Mouse (Mus musculus) embryonic stem cell, embryonic (primary cell): ENCODE results near the gene Aqp11.

Source experiments
- CTCF ChIA-PET, 4 experiments: fragments of 300-600 bp in 2 of 4; fragments of 350-600 bp in 2 of 4; sonication (Branson Sonifier 250); formaldehyde crosslinking; loops; one replicate each; lab custom pipeline; 2022; ENCODE audit warnings: inconsistent platforms in 2 of 4; lab: Charles Lee
- POLR2A ChIA-PET, 4 experiments: fragments of 300-600 bp in 2 of 4; fragments of 350-600 bp in 2 of 4; sonication (Branson Sonifier 250); formaldehyde crosslinking; loops; one replicate each; lab custom pipeline; 2022; ENCODE audit warnings: antibody characterized with exemption in 4 of 4, inconsistent platforms in 1 of 4; lab: Charles Lee

Gene Aqp11

DNA sequence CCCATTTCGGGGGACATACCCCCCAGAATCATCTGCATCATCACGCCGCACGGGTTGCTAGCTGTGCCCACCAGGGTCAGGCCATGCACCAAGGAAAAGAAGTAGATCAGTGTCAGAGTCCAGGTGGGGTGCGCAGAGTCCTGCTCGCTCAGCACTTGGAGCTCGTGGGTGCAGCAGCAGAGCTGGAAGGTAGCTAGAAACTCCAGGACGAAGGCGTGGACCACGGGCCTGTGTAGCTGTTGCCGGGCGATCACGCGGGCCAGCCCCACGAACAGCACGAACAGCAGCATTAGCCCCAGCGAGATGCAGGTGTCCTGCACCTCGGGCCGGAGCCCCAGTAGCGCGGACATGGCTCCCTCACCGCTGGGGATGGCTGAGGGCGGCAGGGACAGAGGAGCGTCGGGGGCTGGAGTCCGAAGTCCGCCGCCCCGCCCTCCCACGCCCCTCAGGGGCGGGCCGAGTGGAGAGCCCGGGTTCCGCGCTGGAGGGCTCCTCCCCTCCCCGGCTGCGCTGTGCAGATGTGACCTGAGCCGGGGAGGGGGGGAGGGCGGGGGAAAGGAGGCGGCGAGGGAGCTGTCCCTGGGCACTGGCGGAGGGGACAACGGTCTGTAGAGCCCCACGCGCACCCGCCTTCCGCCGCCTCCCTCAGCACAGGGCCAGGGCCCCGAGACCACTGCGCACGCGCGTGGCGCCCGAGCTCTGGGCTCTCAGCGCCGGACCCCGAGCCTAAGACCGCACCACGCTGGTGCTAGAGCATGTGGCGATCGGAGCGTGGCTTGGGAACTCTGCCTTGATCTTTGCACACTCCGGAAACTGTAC is at the start of gene Aqp11:
Gene Aqp11 (minus strand): TSS at position 652 of the 819 bp plus-strand sequence.
- ChIA-PET CTCF (interaction anchor here in 3 of 4 experiments (0.6 to 1.8 kb wide), 11 partner anchors 8 to 453 kb away, joined by 3 to 23 read pairs (median 4); no protein-coding TSS in a partner anchor), POLR2A (interaction anchor here (0.5 to 8.5 kb wide), 52 partner anchors 9 to 624 kb away, joined by 3 to 64 read pairs (median 4); partner anchors contain the start of genes Aamdc (in 2 of the 4), Rsf1 (in 2 of the 4), Alg8 (in 1 of the 4) and Clns1a (in 1 of the 4))

DNA sequence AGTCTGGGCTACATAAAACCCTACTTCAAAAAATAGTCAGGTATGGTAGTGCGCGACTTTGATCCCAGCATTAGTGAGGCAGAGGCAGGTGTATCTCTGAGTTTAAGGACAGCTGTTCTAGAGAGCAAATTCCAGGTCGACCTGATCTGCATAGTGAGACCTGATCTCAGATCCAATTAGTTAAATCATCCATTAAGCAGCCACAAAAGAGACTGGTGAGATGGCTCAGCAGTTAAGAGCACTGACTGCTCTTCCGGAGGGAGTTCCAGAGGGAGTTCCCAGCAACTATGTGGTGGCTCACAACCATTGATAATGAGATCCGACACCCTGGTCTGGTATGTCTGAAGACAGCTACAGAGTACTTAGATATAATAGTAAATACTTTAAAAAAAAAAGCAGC is 45.4 kb upstream of the Aqp11 start:
- ChIA-PET POLR2A (interaction anchor here in 2 of 4 experiments (0.8 to 3.2 kb wide), 11 partner anchors 11 to 59 kb away, joined by 3 to 10 read pairs (median 4); no protein-coding TSS in a partner anchor), CTCF (interaction anchor here in 1 of 4 experiments (1.3 kb wide), 1 partner anchor 59 kb away, joined by 3 read pairs; no protein-coding TSS in a partner anchor)

DNA sequence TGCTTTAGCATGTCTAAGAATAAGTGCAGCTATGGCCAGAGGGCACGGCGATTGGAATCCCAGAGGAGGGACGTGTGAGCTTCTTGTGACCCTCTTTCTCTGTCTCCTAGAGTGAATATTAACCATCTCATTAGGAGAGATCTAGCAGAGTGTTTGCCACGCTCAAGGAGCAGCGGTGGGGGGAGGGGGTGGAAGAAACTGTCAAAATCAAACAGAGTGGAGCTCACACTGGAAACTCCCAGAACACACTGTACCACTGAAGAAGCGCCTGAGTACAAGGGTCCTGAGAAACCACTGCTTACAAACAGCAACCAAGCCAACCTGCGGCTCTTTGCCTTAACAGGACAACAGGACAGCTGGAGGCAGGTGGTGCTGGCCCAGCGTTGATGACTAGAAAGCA is 43.4 kb upstream of the Aqp11 start:
- CTCF ChIA-PET: no interaction called here
- POLR2A ChIA-PET: interaction anchor here in 1 of 4 experiments (0.5 to 3.2 kb wide), 6 partner anchors 9 to 23 kb away, joined by 3 to 9 read pairs (median 4); no protein-coding TSS in a partner anchor

DNA sequence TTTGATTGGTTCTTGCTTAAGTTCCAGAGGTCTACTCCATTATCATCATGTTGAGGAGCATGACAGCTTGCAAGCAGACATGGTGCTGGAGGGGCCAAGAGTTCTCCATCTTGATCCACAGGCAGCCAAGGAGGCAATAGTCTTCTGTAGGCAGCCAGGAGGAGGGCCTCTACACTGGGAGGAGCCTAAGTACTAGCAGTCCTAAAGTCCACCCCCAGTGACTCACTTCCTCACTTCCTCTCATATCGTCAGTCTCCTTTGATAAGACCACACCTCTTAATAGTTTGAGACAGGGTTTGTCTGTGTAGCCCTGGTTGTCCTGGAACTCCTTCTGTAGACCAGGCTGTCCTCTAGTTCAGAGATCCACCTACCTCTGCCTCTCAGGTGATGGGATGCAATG is 42.7 kb upstream of the Aqp11 start:
- ChIA-PET POLR2A (interaction anchor here in 1 of 4 experiments (0.5 to 3.2 kb wide), 4 partner anchors 9 to 22 kb away, joined by 3 to 9 read pairs (median 4); no protein-coding TSS in a partner anchor), CTCF (no interaction called here)

DNA sequence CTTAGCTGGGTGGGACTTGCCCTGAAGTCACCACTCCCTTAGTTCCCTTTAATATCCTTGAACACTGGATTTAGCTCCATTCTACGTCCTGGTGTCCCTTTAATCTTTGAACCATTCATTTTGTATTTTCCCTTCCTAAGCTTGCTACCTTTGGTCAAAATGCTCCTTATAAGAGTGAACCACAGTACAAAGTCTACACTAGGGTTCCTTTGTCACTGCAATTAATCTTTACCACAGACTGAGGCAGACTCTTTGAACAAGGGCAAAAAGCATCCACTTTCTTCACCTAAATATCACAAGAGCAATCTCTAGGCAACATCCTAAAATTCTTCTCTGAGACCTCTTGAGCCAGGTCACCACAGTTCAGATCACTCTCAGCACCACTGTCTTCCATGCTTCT is 42.1 kb upstream of the Aqp11 start:
- POLR2A ChIA-PET: interaction anchor here in 2 of 4 experiments (0.9 to 1.0 kb wide), 3 partner anchors 11 to 23 kb away, joined by 3 read pairs; no protein-coding TSS in a partner anchor
- CTCF ChIA-PET: interaction anchor here in 1 of 4 experiments (0.6 kb wide), 1 partner anchor 32 kb away, joined by 3 read pairs; no protein-coding TSS in a partner anchor

DNA sequence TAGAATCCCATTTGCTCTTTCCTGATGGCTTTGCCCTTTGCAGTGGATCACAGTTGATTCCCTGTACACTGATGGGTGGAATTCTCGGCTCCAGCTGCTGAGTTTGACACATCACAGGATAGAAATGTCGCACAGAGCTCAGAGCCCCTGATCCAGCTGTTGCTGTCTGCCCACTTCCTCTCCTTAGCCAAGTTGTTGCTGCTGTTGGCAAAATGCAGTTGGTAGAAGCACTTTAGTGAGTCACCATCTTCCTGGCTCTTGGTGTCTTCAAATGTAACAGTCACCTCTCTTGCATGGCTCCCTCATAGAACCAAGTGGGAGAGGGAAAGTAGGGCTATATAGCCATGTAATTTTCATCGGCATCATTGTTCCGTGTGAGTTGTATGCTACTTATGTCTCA is 39.1 kb upstream of the Aqp11 start:
- CTCF ChIA-PET: interaction anchor here in 1 of 4 experiments (0.7 kb wide), 1 partner anchor 105 kb away, joined by 3 read pairs; no protein-coding TSS in a partner anchor
- POLR2A ChIA-PET: interaction anchor here in 2 of 4 experiments (0.5 to 1.1 kb wide), 3 partner anchors 18 to 328 kb away, joined by 3 read pairs; no protein-coding TSS in a partner anchor

DNA sequence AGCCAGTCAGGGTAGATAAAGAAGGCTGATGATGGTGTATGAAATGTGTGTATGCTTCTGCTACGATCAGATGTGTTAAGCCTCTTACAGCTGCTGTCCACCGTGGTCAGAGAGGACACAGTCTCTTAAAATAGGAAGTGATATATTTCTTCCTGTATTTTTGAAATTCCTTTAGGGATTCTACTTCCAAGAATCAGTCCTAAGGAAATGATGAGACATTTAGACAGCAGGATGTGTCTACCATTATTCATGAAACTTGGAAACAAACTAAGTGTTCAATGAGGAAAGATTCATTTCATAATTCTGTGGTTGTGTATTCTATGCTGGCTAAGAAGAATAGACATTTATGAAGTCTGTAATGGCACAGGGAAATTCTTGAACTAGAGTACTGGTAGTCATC is 37.8 kb upstream of the Aqp11 start:
- CTCF ChIA-PET: no interaction called here
- POLR2A ChIA-PET: no interaction called here

DNA sequence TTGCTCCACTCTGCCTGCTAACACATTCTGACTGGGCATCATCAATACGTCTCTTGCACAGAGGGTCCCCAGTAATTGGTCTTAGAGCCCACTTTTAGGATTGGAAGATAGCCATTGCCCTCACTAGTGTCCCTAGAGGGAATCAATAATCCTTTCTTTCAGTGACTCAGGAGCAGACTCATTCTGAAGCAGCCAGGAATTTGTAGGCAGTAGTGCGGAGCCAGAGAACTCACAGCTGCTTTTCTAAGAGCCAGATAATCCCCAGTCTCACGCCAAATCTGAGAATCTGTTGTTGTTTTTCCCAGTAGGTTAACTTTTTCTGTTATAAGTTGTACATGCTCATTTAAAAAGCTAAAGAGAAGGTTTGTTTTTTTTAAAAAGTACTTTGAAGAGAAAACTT is 37.3 kb upstream of the Aqp11 start:
- ChIA-PET POLR2A (no interaction called here), CTCF (no interaction called here)

DNA sequence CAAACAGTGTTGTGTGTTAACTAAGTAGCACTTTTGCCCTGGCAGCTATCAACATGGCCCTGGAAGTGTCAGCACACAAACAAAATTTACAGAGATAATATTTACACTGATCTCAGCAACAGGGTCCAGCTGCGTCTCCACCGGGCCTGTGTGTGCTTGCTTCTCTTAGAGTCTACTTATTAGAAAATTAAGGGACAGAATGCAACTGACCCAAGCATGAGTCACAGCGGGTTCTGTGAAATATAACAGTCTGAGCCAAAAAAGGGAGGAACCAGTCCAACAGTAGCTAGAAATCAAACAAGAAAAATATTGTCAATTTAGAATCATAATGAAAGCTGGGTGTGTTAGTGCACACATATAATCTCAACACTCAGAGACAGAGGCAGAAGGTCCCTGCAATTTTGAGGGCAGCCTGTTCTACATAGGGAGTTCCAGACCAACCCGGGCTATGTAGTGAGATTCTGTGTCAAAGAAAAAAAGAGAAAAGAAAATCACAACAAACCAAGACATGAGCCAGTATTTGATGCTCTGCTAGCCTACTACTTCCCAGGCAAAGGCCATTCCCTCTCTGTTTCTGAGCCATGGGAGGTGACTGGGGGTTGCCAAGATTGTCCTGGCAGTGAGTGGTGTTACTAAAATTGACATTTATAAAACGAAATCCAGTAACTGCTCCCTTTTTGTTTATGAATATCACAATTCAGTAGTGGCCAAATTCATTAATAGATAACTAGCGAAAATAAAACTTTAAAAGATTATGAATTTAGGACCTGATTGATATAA is 32.9 kb upstream of the Aqp11 start:
- ChIA-PET POLR2A (interaction anchor here in 1 of 4 experiments (1.9 kb wide), 1 partner anchor 11 kb away, joined by 9 read pairs; no protein-coding TSS in a partner anchor), CTCF (no interaction called here)

DNA sequence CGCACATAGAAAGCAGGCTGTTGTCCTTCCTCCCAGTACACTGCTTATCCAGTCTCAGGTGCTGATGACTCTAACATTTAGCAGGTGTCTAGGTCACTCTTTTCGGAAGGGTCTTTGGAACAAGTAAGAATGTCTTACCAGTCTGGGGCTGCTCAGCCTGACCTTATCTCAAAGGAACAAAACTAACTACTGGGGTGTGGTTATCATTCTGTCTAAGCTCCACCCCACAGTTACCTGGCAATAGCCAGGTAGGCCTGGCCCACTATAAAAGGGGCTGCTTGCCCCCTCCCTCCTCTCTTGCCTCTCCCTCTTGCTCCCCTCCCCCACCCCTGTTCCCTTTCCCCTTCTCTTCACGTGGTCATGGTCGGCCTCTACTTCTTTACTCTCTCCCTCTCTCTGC is 30.9 kb upstream of the Aqp11 start:
- ChIA-PET CTCF (interaction anchor here in 1 of 4 experiments (0.6 kb wide), 1 partner anchor 21 kb away, joined by 3 read pairs; no protein-coding TSS in a partner anchor), POLR2A (interaction anchor here in 3 of 4 experiments (0.5 to 2.3 kb wide), 14 partner anchors 10 to 1100 kb away, joined by 3 to 10 read pairs (median 4); partner anchors contain the start of genes Aqp11 (in 1 of the 3) and Pak1 (in 1 of the 3))

DNA sequence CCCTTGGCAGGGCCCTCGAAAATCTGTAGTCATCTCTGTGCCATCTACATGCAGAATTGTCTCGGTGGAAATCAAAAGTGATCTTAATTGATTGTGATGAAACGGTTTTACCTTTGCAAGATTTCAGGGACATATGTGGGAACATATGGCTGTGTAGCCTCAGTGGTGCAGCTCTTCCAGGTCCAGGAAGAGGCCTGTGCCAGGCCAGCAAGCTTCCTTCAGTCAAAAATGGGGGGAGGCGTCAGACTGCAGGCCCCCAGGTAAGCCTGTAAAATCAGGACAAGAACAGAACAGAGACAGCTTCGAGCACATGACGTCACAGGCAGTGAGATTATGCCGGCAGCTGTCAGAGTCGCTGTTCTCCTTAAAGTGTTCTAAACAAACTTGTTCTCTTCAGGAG is 29.8 kb upstream of the Aqp11 start:
- ChIA-PET POLR2A (interaction anchor here in 3 of 4 experiments (0.5 to 2.9 kb wide), 7 partner anchors 8 to 508 kb away, joined by 3 to 18 read pairs (median 3); no protein-coding TSS in a partner anchor), CTCF (interaction anchor here in 1 of 4 experiments (0.6 to 0.7 kb wide), 2 partner anchors 382 to 1373 kb away, joined by 3 read pairs; partner anchors contain the start of gene Uvrag)

DNA sequence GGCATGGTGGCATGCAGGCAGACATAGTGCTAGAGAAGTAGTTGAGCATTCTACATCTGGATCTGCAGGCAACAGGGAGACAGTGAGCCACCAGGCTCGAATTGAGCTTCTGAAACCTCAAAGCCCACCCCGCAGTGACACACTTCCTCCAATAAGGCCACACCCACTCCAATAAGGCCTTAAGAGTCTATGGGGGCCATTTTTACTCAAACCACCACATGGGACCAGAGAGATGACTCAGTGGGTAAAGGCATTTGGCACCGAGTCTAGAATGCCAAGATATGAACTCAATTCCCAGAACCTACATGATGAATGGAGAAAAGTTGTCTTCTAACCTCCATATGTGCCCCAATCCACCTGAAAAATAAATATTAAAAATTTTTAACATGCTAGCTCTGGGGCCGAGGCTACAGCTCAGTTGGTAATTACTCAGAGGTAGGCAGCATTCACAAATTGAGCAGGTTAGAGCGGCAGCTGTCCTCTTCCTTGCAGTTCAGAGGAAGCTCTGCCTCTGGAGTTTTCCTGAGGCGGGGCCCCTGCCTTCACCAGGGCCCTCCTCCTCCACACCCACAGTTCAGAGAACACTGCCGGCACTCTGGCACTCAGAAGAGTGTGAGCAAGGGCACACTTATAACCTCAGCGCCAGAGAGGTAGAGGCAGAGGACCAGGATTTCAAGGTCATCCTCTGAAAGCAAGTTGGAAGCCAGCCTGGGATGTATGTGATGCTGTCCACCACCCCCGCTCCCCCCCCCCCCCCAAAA is 28.5 kb upstream of the Aqp11 start:
- POLR2A ChIA-PET: interaction anchor here in 3 of 4 experiments (0.6 to 2.9 kb wide), 13 partner anchors 8 to 188 kb away, joined by 3 to 18 read pairs (median 4); partner anchors contain the start of genes Aamdc (in 1 of the 3), Pak1 (in 1 of the 3) and Rsf1 (in 1 of the 3)

DNA sequence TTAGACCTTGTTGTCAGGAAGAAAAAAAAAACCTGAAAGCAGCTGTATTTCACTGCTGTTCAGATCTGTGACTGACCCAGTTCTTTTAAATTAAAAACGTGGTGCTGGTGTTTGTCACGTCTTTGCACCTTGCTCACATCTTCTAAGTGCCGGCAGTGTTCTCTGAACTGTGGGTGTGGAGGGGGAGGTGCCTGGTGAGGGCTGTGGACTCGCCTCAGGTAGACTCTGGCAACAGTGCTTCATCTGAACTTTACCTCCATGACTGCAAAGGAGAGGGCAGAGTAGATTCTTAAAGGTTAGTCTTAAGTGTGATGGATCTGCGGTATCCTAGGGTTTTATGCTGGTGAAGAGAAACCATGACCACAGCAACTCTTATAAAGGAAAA is 27.9 kb upstream of the Aqp11 start:
- ChIA-PET CTCF (no interaction called here), POLR2A (interaction anchor here in 2 of 4 experiments (0.7 to 2.9 kb wide), 12 partner anchors 9 to 187 kb away, joined by 3 to 18 read pairs (median 5); partner anchors contain the start of genes Aamdc (in 1 of the 2), Pak1 (in 1 of the 2) and Rsf1 (in 1 of the 2))

More for the DNA sequence above, 28.5 kb upstream of the Aqp11 start:
- CTCF ChIA-PET: interaction anchor here in 1 of 4 experiments (0.7 kb wide), 1 partner anchor 18 kb away, joined by 6 read pairs; no protein-coding TSS in a partner anchor

DNA sequence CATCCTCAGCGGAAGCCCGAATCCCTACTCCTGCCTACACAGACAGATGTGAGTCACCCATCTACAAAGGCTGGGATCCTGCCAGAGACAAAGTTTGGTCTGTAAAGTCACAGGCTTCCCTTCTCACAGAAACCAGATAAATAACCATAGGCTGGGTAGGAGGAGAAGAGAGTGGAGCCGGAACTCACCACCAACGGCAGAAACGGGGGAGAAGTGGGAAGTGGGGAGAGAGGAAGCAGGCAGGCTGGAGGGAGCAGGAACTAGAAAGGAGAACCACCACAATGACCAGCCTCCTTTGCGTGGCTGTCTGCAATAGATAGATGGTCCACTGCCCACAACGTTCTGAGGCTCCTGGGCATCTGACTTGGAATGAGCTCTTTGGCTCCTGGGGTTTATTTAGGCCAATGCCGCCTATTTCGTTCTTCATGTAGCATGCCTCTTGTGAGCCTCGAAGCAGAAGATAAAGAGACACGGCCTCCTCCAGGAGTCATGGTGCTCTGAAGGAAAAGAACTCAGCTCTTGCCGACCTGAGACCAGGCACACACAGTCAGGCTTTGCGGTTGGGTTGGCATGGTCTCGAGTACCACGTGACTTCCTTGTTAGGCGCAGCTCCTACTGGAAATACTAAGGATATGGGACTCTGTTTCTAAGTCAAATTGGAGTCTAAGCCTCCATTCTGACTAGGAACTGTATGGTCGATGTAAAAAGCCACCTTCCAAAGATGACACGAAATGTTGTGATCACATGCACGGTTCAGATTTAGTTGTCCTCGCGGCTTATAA is 27.3 kb upstream of the Aqp11 start:
- CTCF ChIA-PET: interaction anchor here in 1 of 4 experiments (0.6 kb wide), 1 partner anchor 342 kb away, joined by 7 read pairs; no protein-coding TSS in a partner anchor
- POLR2A ChIA-PET: interaction anchor here in 2 of 4 experiments (0.7 to 2.9 kb wide), 12 partner anchors 8 to 186 kb away, joined by 3 to 18 read pairs (median 5); partner anchors contain the start of genes Aamdc (in 1 of the 2) and Rsf1 (in 1 of the 2)

DNA sequence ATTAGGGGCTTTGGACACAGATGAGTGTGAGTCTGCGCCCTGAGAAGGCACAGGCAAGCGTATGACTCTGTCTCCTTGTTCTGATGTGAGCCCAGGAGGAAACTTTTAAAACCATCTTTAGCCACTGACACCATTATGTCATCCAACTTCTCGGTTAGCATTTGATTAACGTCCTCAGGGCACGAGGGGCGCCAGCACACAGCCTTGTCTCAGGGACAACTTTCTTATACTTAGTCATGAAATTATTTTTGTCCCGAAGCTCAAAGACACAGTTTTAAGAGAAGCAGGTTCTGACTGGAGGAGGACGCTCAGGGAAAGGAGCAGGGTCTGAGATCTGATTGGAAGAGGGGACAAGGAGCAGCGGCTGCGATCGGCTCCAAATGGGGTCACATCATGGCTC is 26.5 kb upstream of the Aqp11 start:
- CTCF ChIA-PET: no interaction called here
- POLR2A ChIA-PET: interaction anchor here in 2 of 4 experiments (1.1 to 1.8 kb wide), 4 partner anchors 9 to 186 kb away, joined by 3 to 5 read pairs (median 4); partner anchors contain the start of genes Aamdc (in 1 of the 2) and Rsf1 (in 1 of the 2)
